Mouse (Mus musculus) heart, adult 8-10 months (tissue): ENCODE results near the gene Gm15262. TPM values are rescaled to one million over a fixed set of nuclear protein-coding genes. Genes with fewer than 3 reads are reported as not detected.
"Not testable (repeated sequence)": the region's sequence is repeated elsewhere in the genome, so short reads cannot be mapped to it uniquely, and the experiment has no call there.

Source experiments
- DNase-seq: peaks from one replicate; pipeline ENCODE4 v3.0.0; 2022; ENCODE audit warnings: low spot score
- total RNA-seq, 4 experiments: library from RNA; stranded (reverse); gene quantifications; 2 replicates each; pipeline ENCODE4 v1.2.4; 2022

Gm15262 gene
- total RNA-seq, result not detected

- DNase-seq, result not testable (repeated sequence)
Measured at GRCm38 (mm10) chrX:161287156-161287555, at the start of gene Gm15262. Gene Gm15262, plus strand, starts transcription at chrX:161287456.

- no peak for DNase-seq
Measured at GRCm38 (mm10) chrX:161308131-161308530, 20.9 kb downstream of the Gm15262 start.

- DNase-seq, result no peak
Measured at GRCm38 (mm10) chrX:161316443-161316842, 29.2 kb downstream of the Gm15262 start.

- DNase-seq, result no peak
Measured at GRCm38 (mm10) chrX:161370927-161371326, 83.7 kb downstream of the Gm15262 start.

- no peak for DNase-seq
Measured at GRCm38 (mm10) chrX:161371461-161371860, 84.2 kb downstream of the Gm15262 start.

- DNase-seq, result no peak
Measured at GRCm38 (mm10) chrX:161375568-161375967, 88.3 kb downstream of the Gm15262 start.

GRCm38 (mm10) chrX:161385791-161386190, 98.5 kb downstream of the Gm15262 start:
- DNase-seq, result peak; percentile 1

- DNase-seq, result no peak
Measured at GRCm38 (mm10) chrX:161387942-161388341, 100.7 kb downstream of the Gm15262 start.

GRCm38 (mm10) chrX:161399110-161399509, 111.9 kb downstream of the Gm15262 start:
- DNase-seq, result peak; percentile 61

- no peak for DNase-seq
Measured at GRCm38 (mm10) chrX:161411151-161411550, 123.9 kb downstream of the Gm15262 start.

Other genes starting within 250 kb of the Gm15262 start
- gene Scml2, start 170.3 kb upstream of the Gm15262 start, total RNA-seq, result under 1 TPM; 0.19 to 0.95 (median 0.32) TPM